25 mouse cellular contexts compared by ENCODE assay signal in genomic region chr11:36113326-36113725, GRCm38 (mm10).
"Had no signal": no experiment of that assay in that cellular context is flagged by ENCODE, and none has a peak within 500 bp of the region (broad histone marks: within the 10 kb centered on the region; RNA-seq: fewer than 3 reads in every experiment).

No protein-coding gene starts in this region.

- DNase-seq: gastrocnemius, adult 2 months; gastrocnemius, postnatal 10 days; gastrocnemius, postnatal 25 days; heart, adult 18-20 months; heart, postnatal 10 days; heart, postnatal 4 days; kidney, adult 18-20 months; kidney, adult 8-10 months; kidney, postnatal 10 days; kidney, postnatal 25 days; kidney, postnatal 4 days; liver had no signal

- ATAC-seq: forebrain, embryonic 16.5 days; hindbrain, embryonic 16.5 days; inflammation-experienced regulatory T-cells, adult 6 months; intestine, embryonic 15.5 days; intestine, postnatal 0 days had no signal

- H3K27me3 ChIP-seq: hindbrain, embryonic 12.5 days; intestine, embryonic 15.5 days had no signal

- H3K4me1 ChIP-seq: intestine, embryonic 15.5 days had no signal

- H3K36me3 ChIP-seq: heart, embryonic 10.5 days; heart, embryonic 12.5 days; hindbrain, embryonic 10.5 days; hindbrain, embryonic 12.5 days; intestine, embryonic 15.5 days; limb, embryonic 10.5 days; limb, embryonic 12.5 days had no signal

- H3K9me3 ChIP-seq: heart, embryonic 10.5 days; heart, embryonic 12.5 days; hindbrain, embryonic 10.5 days; hindbrain, embryonic 12.5 days; intestine, embryonic 15.5 days; limb, embryonic 10.5 days; limb, embryonic 12.5 days had no signal

- H3K9ac ChIP-seq: heart, embryonic 12.5 days; hindbrain, embryonic 12.5 days; hindbrain, embryonic 14.5 days; intestine, embryonic 15.5 days; limb, embryonic 12.5 days had no signal

- H3K27ac ChIP-seq: gastrocnemius, adult 2 months; heart, embryonic 10.5 days; hindbrain, embryonic 10.5 days; hindbrain, embryonic 12.5 days; hindbrain, embryonic 14.5 days; intestine, embryonic 15.5 days; limb, embryonic 10.5 days; limb, embryonic 12.5 days had no signal

- H3K4me3 ChIP-seq: gastrocnemius, adult 2 months; heart, embryonic 10.5 days; heart, embryonic 12.5 days; hindbrain, embryonic 10.5 days; hindbrain, embryonic 12.5 days; intestine, embryonic 15.5 days; limb, embryonic 10.5 days; limb, embryonic 12.5 days had no signal

- H3K4me2 ChIP-seq: heart, embryonic 12.5 days; hindbrain, embryonic 12.5 days; hindbrain, embryonic 14.5 days; intestine, embryonic 15.5 days; limb, embryonic 12.5 days; liver, embryonic 11.5 days had no signal
